Mouse (Mus musculus): ENCODE results near the gene Inhbe.

- TF ChIP-seq MAFK (IDR thresholded peaks at IDR 0.05; ENCODE audit: insufficient read depth, low read depth, low read length) (no peak), CHD2 (IDR thresholded peaks at IDR 0.05; ENCODE audit: low read depth, low read length) (no peak), ZNF384 (IDR thresholded peaks at IDR 0.05; ENCODE audit: low read depth, low read length) (peak; percentile 84), ZC3H11A (IDR thresholded peaks at IDR 0.05; ENCODE audit: borderline replicate concordance, low read depth, low read length) (no peak)
Observed at GRCm38 (mm10) chr10:127379654-127380053, 25.4 kb upstream of the Inhbe start.
